Mouse (Mus musculus) liver, adult 2 months (tissue): Measurements from ENCODE around the gene Avpr1b.

Experiments
- CTCF ChIP-seq: fragments of 200-500 bp; IDR thresholded peaks from 2 replicates; pipeline ENCODE4 v1.5.1; 2011; ENCODE audit warnings: low read depth, low read length, control low read depth
- POLR2A ChIP-seq: fragments of 200-500 bp; IDR thresholded peaks from 2 replicates; pipeline ENCODE4 v1.6.1; 2011; ENCODE audit warnings: low read length, control low read depth; ENCODE audit not compliant: insufficient read depth; ENCODE audit errors: extremely low read depth

DNA sequence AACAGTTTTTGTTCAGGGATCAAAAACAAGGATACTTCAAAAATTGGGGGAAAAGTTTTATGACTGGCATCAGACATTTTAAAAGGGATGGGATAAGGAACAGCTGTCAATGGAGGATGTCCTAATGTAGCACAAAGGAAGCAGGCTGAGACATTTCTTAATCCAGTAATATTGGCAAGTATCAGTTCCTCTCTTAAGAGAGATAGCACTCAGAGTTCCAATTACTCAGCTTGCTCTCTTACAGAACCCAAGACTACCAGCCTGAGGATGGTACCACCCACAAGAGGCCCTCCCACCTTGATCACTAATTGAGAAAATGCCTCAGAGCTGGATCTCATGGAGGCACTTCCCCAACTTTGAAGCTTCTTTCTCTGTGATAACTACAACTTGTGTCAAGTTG lies 38.5 kb upstream of the Avpr1b start:
- no peak for TF ChIP-seq POLR2A
- TF ChIP-seq CTCF: no peak
